Comparison of ENCODE assay signal across 23 mouse cellular contexts in the genomic region with DNA sequence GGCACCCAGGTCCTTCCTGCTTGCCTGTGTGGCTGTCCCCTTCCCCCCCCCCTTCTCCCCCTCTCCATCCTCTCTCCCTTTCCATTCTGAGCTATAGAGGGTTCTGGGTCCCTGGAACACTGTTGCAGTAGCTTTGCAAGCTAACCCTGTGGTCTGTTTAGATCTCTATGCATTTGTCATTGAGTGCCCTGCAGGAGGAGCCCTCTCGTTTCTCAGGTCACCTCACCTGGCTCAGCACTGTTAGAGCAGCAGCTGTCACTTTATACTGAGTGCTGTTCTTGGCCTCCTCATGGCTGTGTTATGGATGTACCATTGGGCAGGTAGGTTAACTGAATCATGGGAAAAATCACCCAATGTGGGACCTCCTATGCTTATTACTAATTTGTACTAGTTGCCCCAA.
DNase-seq lines count a peak whose midpoint lies in the region; ATAC-seq and TF ChIP-seq lines count a peak whose summit lies in the region.
"Had no signal": no experiment of that assay in that cellular context is flagged by ENCODE, and none has a peak within 500 bp of the region (broad histone marks: within the 10 kb centered on the region; RNA-seq: fewer than 3 reads in every experiment).

No protein-coding gene starts in this region.

- ATAC-seq in kidney, postnatal 0 days (replicated peaks; ENCODE audit: low FRiP score, low read depth), result no peak
- no peak for ATAC-seq in lung, embryonic 14.5 days (ENCODE audit: insufficient read depth)
- ATAC-seq: forebrain, embryonic 13.5 days; forebrain, postnatal 0 days had no signal

- H3K27ac ChIP-seq in kidney, postnatal 0 days, result no peak overlapping the region
- no peak overlapping the region for H3K27ac ChIP-seq in lung, embryonic 14.5 days (ENCODE audit: low read depth)
- H3K27ac ChIP-seq in small intestine, adult 2 months (ENCODE audit: insufficient read depth, low read depth, low read length), result no peak overlapping the region
- no peak overlapping the region for H3K27ac ChIP-seq in heart, adult 2 months
- H3K27ac ChIP-seq: embryonic facial prominence, embryonic 10.5 days; forebrain, embryonic 13.5 days; heart, embryonic 10.5 days; hindbrain, embryonic 12.5 days had no signal

- no peaks in the 10 kb centered on the region for H3K9me3 ChIP-seq in kidney, postnatal 0 days (replicated peaks; ENCODE audit: low read length)
- H3K9me3 ChIP-seq in lung, embryonic 14.5 days (ENCODE audit: low read depth, low read length), result no peaks in the 10 kb centered on the region
- H3K9me3 ChIP-seq: embryonic facial prominence, embryonic 10.5 days; forebrain, embryonic 13.5 days; heart, embryonic 10.5 days; hindbrain, embryonic 12.5 days had no signal

- DNase-seq in kidney, postnatal 0 days (ENCODE audit: low spot score), result no peak
- DNase-seq in kidney, adult 8-10 months, result no peak
- DNase-seq in lung, embryonic 14.5 days, result no peak
- no peak for DNase-seq in lung, adult 2 months
- DNase-seq in NIH3T3 (ENCODE audit: low read depth), result peak; percentile 25
- no peak for DNase-seq in embryo, embryonic 9.5 days (ENCODE audit: extremely low spot score)
- no peak for DNase-seq in heart, adult 2 months
- DNase-seq: adrenal gland, adult 2 months; adrenal gland, postnatal 25 days; cerebellum, adult 18-20 months; cerebellum, adult 9-11 months; cerebellum, postnatal 36 days; forebrain, postnatal 0 days; gastrocnemius, postnatal 25 days; heart, adult 11 months; heart, postnatal 10 days; heart, postnatal 4 days had no signal

- no peak for TF ChIP-seq EP300 in heart, adult 2 months (IDR thresholded peaks at IDR 0.05; ENCODE audit: insufficient read depth, low read depth, low read length)

- no peak overlapping the region for H3K4me2 ChIP-seq in kidney, postnatal 0 days (ENCODE audit: low read length)
- H3K4me2 ChIP-seq in lung, embryonic 14.5 days, result no peak overlapping the region
- H3K4me2 ChIP-seq: forebrain, embryonic 13.5 days; hindbrain, embryonic 12.5 days had no signal

- no peaks in the 10 kb centered on the region for H3K79me2 ChIP-seq in heart, adult 2 months (replicated peaks; ENCODE audit: control insufficient read depth, insufficient read depth, low read length)

- peak; percentile 43; the same call in 1 of the 2 replicates for TF ChIP-seq CTCF in kidney, postnatal 0 days (IDR thresholded peaks at IDR 0.05; ENCODE audit: low read depth)
- TF ChIP-seq CTCF in lung, embryonic 14.5 days (IDR thresholded peaks at IDR 0.05; ENCODE audit: low read depth), result 0 out of 2 replicates have a peak, but pooled peaks have one; percentile 17
- no peak for TF ChIP-seq CTCF in lung, adult 2 months (IDR thresholded peaks at IDR 0.05; ENCODE audit: insufficient read depth, low read length)
- peak; percentile 12; the same call in 1 of the 2 replicates for TF ChIP-seq CTCF in small intestine, adult 2 months (IDR thresholded peaks at IDR 0.05; ENCODE audit: extremely low read depth, insufficient read length, insufficient replicate concordance, low read depth, low read length)
- TF ChIP-seq CTCF in heart, adult 2 months (IDR thresholded peaks at IDR 0.05), result no peak

- H3K27me3 ChIP-seq in kidney, postnatal 0 days (ENCODE audit: insufficient read depth, low read length), result no peaks in the 10 kb centered on the region
- no peaks in the 10 kb centered on the region for H3K27me3 ChIP-seq in lung, embryonic 14.5 days (ENCODE audit: insufficient read depth, low read length)
- no peaks in the 10 kb centered on the region for H3K27me3 ChIP-seq in small intestine, adult 2 months (ENCODE audit: control insufficient read depth, insufficient read depth, low read length)
- 0 out of 2 replicates have a peak, but pooled peaks cover 2% of the 10 kb centered on the region for H3K27me3 ChIP-seq in heart, adult 2 months (ENCODE audit: control insufficient read depth, insufficient read depth, low read length)
- H3K27me3 ChIP-seq: CH12.LX; hindbrain, embryonic 12.5 days had no signal

- no peak overlapping the region for H3K4me3 ChIP-seq in kidney, postnatal 0 days (replicated peaks; ENCODE audit: low read depth, low read length)
- H3K4me3 ChIP-seq in lung, embryonic 14.5 days (ENCODE audit: low read depth, low read length), result no peak overlapping the region
- no peak overlapping the region for H3K4me3 ChIP-seq in lung, adult 2 months (replicated peaks; ENCODE audit: extremely low read depth, low read depth, low read length)
- H3K4me3 ChIP-seq in small intestine, adult 2 months (ENCODE audit: low read depth, low read length), result no peak overlapping the region
- no peak overlapping the region for H3K4me3 ChIP-seq in heart, adult 2 months
- H3K4me3 ChIP-seq: embryonic facial prominence, embryonic 10.5 days; forebrain, embryonic 13.5 days; heart, embryonic 10.5 days; hindbrain, embryonic 12.5 days had no signal

- H3K9ac ChIP-seq in kidney, postnatal 0 days (ENCODE audit: low read depth, low read length), result no peak overlapping the region
- H3K9ac ChIP-seq in lung, embryonic 14.5 days, result no peak overlapping the region
- no peak overlapping the region for H3K9ac ChIP-seq in heart, adult 2 months (ENCODE audit: low read depth, low read length)
- H3K9ac ChIP-seq: forebrain, embryonic 13.5 days; forebrain, postnatal 0 days; hindbrain, embryonic 12.5 days had no signal

- TF ChIP-seq POLR2A in lung, adult 2 months (IDR thresholded peaks at IDR 0.05; ENCODE audit: borderline replicate concordance, extremely low read depth, low read depth, low read length), result no peak
- no peak for TF ChIP-seq POLR2A in small intestine, adult 2 months (IDR thresholded peaks at IDR 0.05; ENCODE audit: low read depth, low read length)
- TF ChIP-seq POLR2A in heart, adult 2 months (IDR thresholded peaks at IDR 0.05; ENCODE audit: insufficient read depth, low read depth, low read length), result no peak

- intact Hi-C loops in heart, adult 2 months (cut with DNase I), result no loop called here

- H3K4me1 ChIP-seq in kidney, postnatal 0 days (replicated peaks; ENCODE audit: insufficient read depth, low read length), result no peaks in the 10 kb centered on the region
- H3K4me1 ChIP-seq in lung, embryonic 14.5 days (ENCODE audit: insufficient read depth), result no peaks in the 10 kb centered on the region
- H3K4me1 ChIP-seq in lung, adult 2 months (ENCODE audit: control insufficient read depth, insufficient read depth, low read length), result no peaks in the 10 kb centered on the region
- no peaks in the 10 kb centered on the region for H3K4me1 ChIP-seq in small intestine, adult 2 months (ENCODE audit: control insufficient read depth, insufficient read depth, insufficient read length, low read length)
- no peaks in the 10 kb centered on the region for H3K4me1 ChIP-seq in heart, adult 2 months (ENCODE audit: control insufficient read depth, insufficient read depth, low read length)
- H3K4me1 ChIP-seq: forebrain, embryonic 13.5 days; hindbrain, embryonic 12.5 days had no signal

- no peaks in the 10 kb centered on the region for H3K36me3 ChIP-seq in kidney, postnatal 0 days (ENCODE audit: insufficient read depth, low read length)
- no peaks in the 10 kb centered on the region for H3K36me3 ChIP-seq in lung, embryonic 14.5 days (ENCODE audit: insufficient read depth)
- no peaks in the 10 kb centered on the region for H3K36me3 ChIP-seq in small intestine, adult 2 months (ENCODE audit: control insufficient read depth, insufficient read depth, low read length)
- H3K36me3 ChIP-seq in heart, adult 2 months (ENCODE audit: control insufficient read depth, insufficient read depth, low read length), result no peaks in the 10 kb centered on the region
- H3K36me3 ChIP-seq: embryonic facial prominence, embryonic 10.5 days; heart, embryonic 10.5 days; hindbrain, embryonic 12.5 days had no signal

- 38% methylated on average over 1 of the region's 1 CpGs for WGBS in kidney, postnatal 0 days
- WGBS in lung, embryonic 14.5 days, result 28% methylated on average over 1 of the region's 1 CpGs
- 57% methylated on average over 1 of the region's 1 CpGs for WGBS in lung, adult 2 months
- WGBS in small intestine, adult 2 months, result 17% methylated on average over 1 of the region's 1 CpGs
- 63% methylated on average over 1 of the region's 1 CpGs for WGBS in heart, adult 2 months

Comparison
In these comparisons a context has a peak if more than half of its experiments do, and no peak if none do; other contexts are left out.
1. CTCF ChIP-seq: peak in kidney, postnatal 0 days (single experiment), lung, embryonic 14.5 days (single experiment) and small intestine, adult 2 months (single experiment); none in lung, adult 2 months (single experiment) and heart, adult 2 months (single experiment).